Mouse (Mus musculus) right cerebral cortex, postnatal 10 days (tissue): ENCODE results near the gene Trem1.
A peak's percentile ranks its signal among the peaks of the same experiment; 100 is the strongest.

ENCODE experiments used
- DNase-seq, 2 experiments: peaks; one replicate each; pipeline ENCODE4 v3.0.0; 2021; ENCODE audit warnings: low spot score in 2 of 2

The Trem1 gene

GRCm38 (mm10) chr17:48232518-48232917 is at the start of gene Trem1:
Gene Trem1, plus strand, starts transcription at chr17:48232768.
- peak in 1 of 2 experiments; percentile 6 for DNase-seq

GRCm38 (mm10) chr17:48185252-48185651 is 47.3 kb upstream of the Trem1 start:
- no peak for DNase-seq

GRCm38 (mm10) chr17:48192366-48192765 is 40.2 kb upstream of the Trem1 start:
- no peak for DNase-seq

- DNase-seq, result peak in 1 of 2 experiments; percentile 8
These were observed 29.5 kb upstream of the Trem1 start for GRCm38 (mm10) chr17:48203086-48203485.

GRCm38 (mm10) chr17:48212596-48212995 is 20.0 kb upstream of the Trem1 start:
- peak in 1 of 2 experiments; percentile 8 for DNase-seq

GRCm38 (mm10) chr17:48213511-48213910 is 19.1 kb upstream of the Trem1 start:
- DNase-seq, result peak in 1 of 2 experiments; percentile 5

- DNase-seq, result no peak
These were observed 17.1 kb upstream of the Trem1 start for GRCm38 (mm10) chr17:48215429-48215828.

GRCm38 (mm10) chr17:48230680-48231079 is 1.9 kb upstream of the Trem1 start:
- peak in 1 of 2 experiments; percentile 7 for DNase-seq

GRCm38 (mm10) chr17:48233789-48234188 is 1.2 kb downstream of the Trem1 start:
- peak in 1 of 2 experiments; percentile 3 for DNase-seq

GRCm38 (mm10) chr17:48234550-48234949 is 2.0 kb downstream of the Trem1 start:
- peak in 1 of 2 experiments; percentile 8 for DNase-seq

GRCm38 (mm10) chr17:48235773-48236370 is 3.3 kb downstream of the Trem1 start:
- DNase-seq, result no peak

GRCm38 (mm10) chr17:48237621-48238020 is 5.1 kb downstream of the Trem1 start:
- DNase-seq, result no peak

GRCm38 (mm10) chr17:48247221-48247928 is 14.8 kb downstream of the Trem1 start, which contains the start of gene Trem3:
Gene Trem3, plus strand, starts transcription at chr17:48247777.
- DNase-seq, result peak; percentile 38 to 41

GRCm38 (mm10) chr17:48249039-48249438 is 16.5 kb downstream of the Trem1 start:
- DNase-seq, result peak in 1 of 2 experiments; percentile 33

GRCm38 (mm10) chr17:48249501-48249900 is 16.9 kb downstream of the Trem1 start:
- DNase-seq, result no peak

GRCm38 (mm10) chr17:48250631-48251030 is 18.1 kb downstream of the Trem1 start:
- DNase-seq, result peak in 1 of 2 experiments; percentile 7

- DNase-seq, result no peak
These were observed 24.0 kb downstream of the Trem1 start for GRCm38 (mm10) chr17:48256575-48256974.

GRCm38 (mm10) chr17:48261868-48262267 is 29.3 kb downstream of the Trem1 start:
- DNase-seq, result no peak

- DNase-seq, result no peak
These were observed 31.3 kb downstream of the Trem1 start, which contains the start of gene Treml4 for GRCm38 (mm10) chr17:48263741-48264362. Gene Treml4, plus strand, starts transcription at chr17:48264295.

- no peak for DNase-seq
These were observed 32.1 kb downstream of the Trem1 start for GRCm38 (mm10) chr17:48264662-48265061.

GRCm38 (mm10) chr17:48266138-48266537 is 33.6 kb downstream of the Trem1 start:
- DNase-seq, result no peak

- no peak for DNase-seq
These were observed 34.2 kb downstream of the Trem1 start for GRCm38 (mm10) chr17:48266610-48267304.
